Mouse (Mus musculus) C2C12 (cell line): ENCODE measurements at regions not wholly inside any gene's neighbourhood (a gene's known extent, or its start where the extent isn't known, plus 50 kb on each side); places are given as distances from the start of the nearest gene placed in this dataset.

Experiments used
- CEBPB ChIP-seq: IDR thresholded peaks from one replicate; pipeline ENCODE4 v1.6.1; 2011; ENCODE audit warnings: low read depth, mild to moderate bottlenecking, control low read depth, moderate library complexity
- CTCF ChIP-seq: IDR thresholded peaks from one replicate; pipeline ENCODE4 v1.5.1; 2011; ENCODE audit not compliant: control insufficient read depth, insufficient read depth, insufficient read length
- MAX ChIP-seq: IDR thresholded peaks from one replicate; pipeline ENCODE4 v1.6.1; 2011; ENCODE audit warnings: mild to moderate bottlenecking, control low read depth
- MYOG ChIP-seq: IDR thresholded peaks from one replicate; pipeline ENCODE4 v1.6.1; 2011; ENCODE audit not compliant: control insufficient read depth, insufficient read length; ENCODE audit errors: extremely low read depth
- USF1 ChIP-seq: IDR thresholded peaks from one replicate; pipeline ENCODE4 v1.6.1; 2011; ENCODE audit warnings: low read depth, mild to moderate bottlenecking, control low read depth, moderate library complexity

GRCm38 (mm10) chr13:73069840-73070530 is 190.3 kb upstream of the Irx4 start:
- TF ChIP-seq MAX: no peak
- TF ChIP-seq CTCF: no peak
- no peak for TF ChIP-seq USF1
- TF ChIP-seq CEBPB: no peak
- TF ChIP-seq MYOG: no peak
